Mouse (Mus musculus) megakaryocyte, embryonic 14.5 days (primary cell): ENCODE measurements around the gene Gm20388. TPM values are rescaled to one million over a fixed set of nuclear protein-coding genes. Genes with fewer than 3 reads are reported as not detected.

Source experiments
- H3K27me3 ChIP-seq: replicated peaks from 2 replicates; pipeline ENCODE3; 2012; ENCODE audit warnings: inconsistent platforms
- H3K36me3 ChIP-seq: replicated peaks from 2 replicates; pipeline ENCODE3; 2012; ENCODE audit warnings: low read length, inconsistent platforms, mixed read lengths
- H3K4me1 ChIP-seq: 2 replicates; pipeline ENCODE4 v1.6.1; 2012; ENCODE audit warnings: inconsistent platforms
- H3K4me3 ChIP-seq: replicated peaks from 2 replicates; pipeline ENCODE3; 2012; ENCODE audit warnings: moderate library complexity, mild to moderate bottlenecking, inconsistent platforms
- H3K9me3 ChIP-seq: 2 replicates; pipeline ENCODE4 v1.6.1; 2012; ENCODE audit warnings: inconsistent platforms
- FLI1 ChIP-seq: IDR thresholded peaks from 2 replicates; pipeline ENCODE4 v1.6.1; 2012; ENCODE audit warnings: low read length, inconsistent platforms, mixed read lengths
- GATA1 ChIP-seq: IDR thresholded peaks from 3 replicates; pipeline ENCODE4 v1.6.1; 2012; ENCODE audit warnings: mixed read lengths, low read length, inconsistent platforms, borderline replicate concordance
- polyA plus RNA-seq: library from polyadenylated mRNA; stranded (reverse); fragments of >175 nt; gene quantifications from 2 replicates; pipeline ENCODE4 v1.2.3, GENCODE M21; 2012; ENCODE audit warnings: low replicate concordance; ENCODE audit not compliant: insufficient read depth

Gene Gm20388
- polyA plus RNA-seq, 1 experiment = 111 TPM

- Histone ChIP-seq H3K4me3 (no peak overlapping the region), H3K9me3 (peaks cover 14% of the 10 kb centered on the region), H3K27me3 (peaks cover 55% of the 10 kb centered on the region), H3K36me3 (no peaks in the 10 kb centered on the region), H3K4me1 (peaks cover 5% of the 10 kb centered on the region; the same call in 1 of the 2 replicates)
- TF ChIP-seq FLI1 (no peak), GATA1 (no peak)
These were observed 291.9 kb downstream of the Gm20388 start for GRCm38 (mm10) chr8:120202546-120202945.

GRCm38 (mm10) chr8:120204736-120205360 lies 294.2 kb downstream of the Gm20388 start:
- Histone ChIP-seq H3K4me1 (peaks cover 5% of the 10 kb centered on the region; the same call in 1 of the 2 replicates), H3K36me3 (no peaks in the 10 kb centered on the region), H3K27me3 (peaks cover 62% of the 10 kb centered on the region), H3K9me3 (peaks cover 6% of the 10 kb centered on the region), H3K4me3 (no peak overlapping the region)
- TF ChIP-seq FLI1 (no peak), GATA1 (no peak)

- Histone ChIP-seq H3K27me3 (peaks cover 70% of the 10 kb centered on the region), H3K9me3 (no peaks in the 10 kb centered on the region), H3K4me3 (no peak overlapping the region), H3K36me3 (no peaks in the 10 kb centered on the region), H3K4me1 (peaks cover 5% of the 10 kb centered on the region; the same call in 1 of the 2 replicates)
- TF ChIP-seq FLI1 (no peak), GATA1 (no peak)
These were observed 295.3 kb downstream of the Gm20388 start for GRCm38 (mm10) chr8:120205916-120206315.

- no peak for TF ChIP-seq FLI1
- TF ChIP-seq GATA1 = no peak
- Histone ChIP-seq H3K36me3 (no peaks in the 10 kb centered on the region), H3K4me3 (no peak overlapping the region), H3K27me3 (peaks cover 72% of the 10 kb centered on the region), H3K4me1 (peaks cover 14% of the 10 kb centered on the region), H3K9me3 (no peaks in the 10 kb centered on the region)
These were observed 296.7 kb downstream of the Gm20388 start for GRCm38 (mm10) chr8:120207364-120207763.

GRCm38 (mm10) chr8:120208113-120208512 lies 297.5 kb downstream of the Gm20388 start:
- TF ChIP-seq GATA1 (no peak), FLI1 (no peak)
- H3K36me3 ChIP-seq = no peaks in the 10 kb centered on the region
- H3K4me3 ChIP-seq = no peak overlapping the region
- H3K9me3 ChIP-seq = no peaks in the 10 kb centered on the region
- peaks cover 14% of the 10 kb centered on the region for H3K4me1 ChIP-seq
- H3K27me3 ChIP-seq = peaks cover 71% of the 10 kb centered on the region

GRCm38 (mm10) chr8:120211345-120211744 lies 300.7 kb downstream of the Gm20388 start:
- Histone ChIP-seq H3K27me3 (peaks cover 59% of the 10 kb centered on the region), H3K4me3 (no peak overlapping the region), H3K36me3 (no peaks in the 10 kb centered on the region), H3K4me1 (peaks cover 8% of the 10 kb centered on the region), H3K9me3 (no peaks in the 10 kb centered on the region)
- no peak for TF ChIP-seq FLI1

- Histone ChIP-seq H3K4me3 (no peak overlapping the region), H3K4me1 (peaks cover 19% of the 10 kb centered on the region), H3K27me3 (peaks cover 58% of the 10 kb centered on the region), H3K9me3 (peaks cover 2% of the 10 kb centered on the region; the same call in 1 of the 2 replicates), H3K36me3 (no peaks in the 10 kb centered on the region)
- TF ChIP-seq FLI1 (no peak), GATA1 (no peak)
These were observed 302.0 kb downstream of the Gm20388 start for GRCm38 (mm10) chr8:120212596-120212995.

- Histone ChIP-seq H3K27me3 (peaks cover 59% of the 10 kb centered on the region), H3K4me1 (peaks cover 21% of the 10 kb centered on the region), H3K9me3 (peaks cover 8% of the 10 kb centered on the region), H3K4me3 (no peak overlapping the region), H3K36me3 (no peaks in the 10 kb centered on the region)
- no peak for TF ChIP-seq GATA1
- TF ChIP-seq FLI1 = no peak
These were observed 302.6 kb downstream of the Gm20388 start for GRCm38 (mm10) chr8:120213229-120213628.

- H3K4me1 ChIP-seq = peaks cover 21% of the 10 kb centered on the region
- TF ChIP-seq GATA1 = no peak
- TF ChIP-seq FLI1 = no peak
- peaks cover 65% of the 10 kb centered on the region for H3K27me3 ChIP-seq
- peaks cover 15% of the 10 kb centered on the region for H3K9me3 ChIP-seq
- no peaks in the 10 kb centered on the region for H3K36me3 ChIP-seq
- no peak overlapping the region for H3K4me3 ChIP-seq
These were observed 303.3 kb downstream of the Gm20388 start for GRCm38 (mm10) chr8:120213939-120214338.

- peaks cover 21% of the 10 kb centered on the region for H3K4me1 ChIP-seq
These were observed 304.9 kb downstream of the Gm20388 start for GRCm38 (mm10) chr8:120215416-120216141.

More at GRCm38 (mm10) chr8:120215416-120216141, 304.9 kb downstream of the Gm20388 start:
- peaks cover 67% of the 10 kb centered on the region for H3K27me3 ChIP-seq
- H3K9me3 ChIP-seq = peaks cover 17% of the 10 kb centered on the region
- no peak overlapping the region for H3K4me3 ChIP-seq
- no peak for TF ChIP-seq FLI1
- no peak for TF ChIP-seq GATA1
- H3K36me3 ChIP-seq = no peaks in the 10 kb centered on the region
